Mouse (Mus musculus): ENCODE results near the gene Myoc.

The Myoc gene

DNA sequence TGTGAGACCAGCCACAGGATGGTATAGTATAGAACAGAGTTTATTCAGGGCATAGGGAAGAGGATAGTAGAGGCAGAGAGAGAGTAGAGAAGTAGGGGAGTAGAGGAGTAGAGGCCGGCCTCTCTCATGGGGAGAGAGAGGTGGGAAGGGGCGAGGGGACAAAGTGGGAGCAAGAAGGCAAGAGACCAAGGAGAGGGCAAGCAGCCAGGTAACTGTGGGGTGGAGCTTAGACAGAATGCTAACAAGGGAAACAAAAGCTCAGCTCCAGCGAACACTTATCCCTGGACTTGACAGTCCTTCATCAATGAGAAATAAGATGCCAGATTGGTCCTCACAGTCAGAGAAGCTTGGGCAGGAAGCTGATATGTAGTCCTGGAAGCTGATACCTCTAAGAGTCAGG, 3.6 kb downstream of the Myoc start:
- in situ Hi-C loops (cut with MboI; ENCODE audit: low pct_unique_long_range_greater_than_20kb in 1 of 2, low sequenced_read_pairs in 2 of 2, unreplicated experiment in 1 of 2) = no loop called here

DNA sequence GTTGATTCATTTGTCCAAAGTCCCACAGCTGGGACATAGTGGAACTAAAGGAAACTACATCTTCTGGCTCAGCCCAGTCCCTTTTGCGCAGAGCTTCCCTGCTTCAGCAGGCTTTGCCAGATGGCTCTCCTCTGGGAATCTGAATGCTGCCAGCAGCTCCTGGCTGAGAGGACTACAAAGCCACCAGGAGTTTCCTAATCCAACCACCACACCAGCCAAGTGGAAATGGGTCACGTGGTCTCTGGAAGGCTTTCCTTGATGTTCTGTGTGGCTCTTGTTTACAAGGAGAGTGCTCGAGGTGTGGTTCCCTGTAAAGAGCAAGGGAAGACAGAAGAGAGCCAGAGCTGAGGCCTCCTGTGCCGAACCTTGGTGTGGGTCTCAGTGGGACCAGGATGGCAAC, 4.8 kb downstream of the Myoc start:
- in situ Hi-C loops (cut with MboI; ENCODE audit: low pct_unique_long_range_greater_than_20kb in 1 of 2, low sequenced_read_pairs in 2 of 2, unreplicated experiment in 1 of 2) = no loop called here

- in situ Hi-C loops (cut with MboI; ENCODE audit: low pct_unique_long_range_greater_than_20kb in 1 of 2, low sequenced_read_pairs in 2 of 2, unreplicated experiment in 1 of 2) = no loop called here
These were observed 7.2 kb downstream of the Myoc start for GRCm38 (mm10) chr1:162646083-162646686.

DNA sequence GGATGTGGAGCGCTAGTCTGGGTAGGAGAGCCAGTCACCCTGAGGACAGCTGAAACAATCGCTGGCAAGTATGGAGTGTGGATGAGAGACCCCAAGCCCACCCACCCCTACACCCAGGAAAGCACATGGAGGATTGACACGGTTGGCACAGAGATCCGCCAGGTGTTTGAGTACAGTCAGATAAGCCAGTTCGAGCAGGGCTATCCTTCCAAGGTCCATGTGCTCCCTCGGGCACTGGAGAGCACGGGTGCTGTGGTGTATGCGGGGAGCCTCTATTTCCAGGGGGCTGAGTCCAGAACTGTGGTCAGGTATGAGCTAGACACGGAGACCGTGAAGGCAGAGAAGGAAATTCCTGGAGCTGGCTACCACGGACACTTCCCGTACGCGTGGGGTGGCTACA, 9.5 kb downstream of the Myoc start:
- in situ Hi-C loops (cut with MboI; ENCODE audit: low pct_unique_long_range_greater_than_20kb in 1 of 2, low sequenced_read_pairs in 2 of 2, unreplicated experiment in 1 of 2) = no loop called here

- in situ Hi-C loops (cut with MboI; ENCODE audit: low pct_unique_long_range_greater_than_20kb in 1 of 2, low sequenced_read_pairs in 2 of 2, unreplicated experiment in 1 of 2) = loop anchor here in 1 of 2 experiments (25.0 kb wide), 1 partner anchor 296 kb away; no protein-coding TSS in a partner anchor
These were observed 19.2 kb downstream of the Myoc start, which contains the start of gene Myocos for GRCm38 (mm10) chr1:162658119-162658518. Myocos (minus strand) TSS chr1:162658219.

DNA sequence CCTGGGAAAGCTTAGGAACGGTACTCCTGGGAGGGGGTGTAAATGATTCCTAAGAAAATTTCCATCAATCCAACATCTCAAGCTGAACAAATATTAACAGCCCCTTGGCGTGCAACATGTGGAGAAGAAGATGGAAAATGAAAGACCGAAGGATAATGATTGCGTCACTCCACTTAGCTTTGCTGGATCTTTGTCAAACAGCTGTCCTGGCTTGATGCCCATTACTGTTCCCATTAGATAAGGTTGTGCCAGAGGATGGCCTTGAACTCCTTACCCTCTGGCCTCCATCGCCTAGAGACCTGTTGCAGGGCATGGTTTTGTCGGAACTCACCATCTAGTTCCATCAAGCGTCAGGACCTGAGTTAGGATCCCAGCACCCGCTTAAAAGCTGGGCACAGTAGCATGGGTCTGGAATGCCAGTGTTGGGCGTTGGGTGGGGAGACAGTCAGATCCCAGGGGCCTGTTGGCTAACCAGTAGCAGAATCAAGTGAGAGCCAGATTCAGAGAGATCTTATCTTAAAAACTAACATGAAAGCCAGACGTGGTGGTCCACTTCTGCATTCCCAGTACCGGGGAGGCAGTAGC, 21.4 kb downstream of the Myoc start:
- in situ Hi-C loops (cut with MboI; ENCODE audit: low pct_unique_long_range_greater_than_20kb in 1 of 2, low sequenced_read_pairs in 2 of 2, unreplicated experiment in 1 of 2) = loop anchor here in 1 of 2 experiments (25.0 kb wide), 1 partner anchor 298 kb away; no protein-coding TSS in a partner anchor

DNA sequence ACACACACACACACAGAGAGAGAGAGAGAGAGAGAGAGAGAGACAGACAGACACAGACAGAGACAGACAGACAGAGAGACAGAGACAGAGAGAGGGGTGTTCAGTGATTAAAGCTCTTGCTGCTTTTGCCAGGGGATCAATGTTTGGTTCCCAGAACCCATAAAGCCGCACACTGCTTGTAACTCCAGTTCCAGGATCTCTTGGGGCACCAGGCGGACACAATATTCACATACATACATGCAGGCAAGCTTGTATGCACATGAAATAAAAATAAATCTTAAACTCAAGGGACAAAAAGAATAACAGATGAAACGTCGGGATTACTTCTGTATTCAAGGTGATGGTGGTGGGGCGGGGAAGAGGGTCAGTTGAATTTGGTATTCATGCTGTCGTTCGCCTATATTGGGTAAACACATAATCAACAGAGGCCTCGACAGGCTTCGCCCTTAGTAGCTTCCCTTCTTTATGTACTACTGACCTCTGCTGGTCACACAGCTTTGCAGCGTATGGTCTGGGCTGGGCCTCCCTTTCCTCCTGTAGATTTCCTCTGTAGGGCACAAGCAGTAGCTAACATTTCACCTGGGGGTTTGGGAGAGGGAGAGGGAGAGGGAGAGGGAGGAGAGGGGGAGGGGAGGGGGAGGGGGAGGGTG, 26.0 kb downstream of the Myoc start:
- in situ Hi-C loops (cut with MboI; ENCODE audit: low pct_unique_long_range_greater_than_20kb in 1 of 2, low sequenced_read_pairs in 2 of 2, unreplicated experiment in 1 of 2) = loop anchor here in 1 of 2 experiments (25.0 kb wide), 1 partner anchor 303 kb away; no protein-coding TSS in a partner anchor

DNA sequence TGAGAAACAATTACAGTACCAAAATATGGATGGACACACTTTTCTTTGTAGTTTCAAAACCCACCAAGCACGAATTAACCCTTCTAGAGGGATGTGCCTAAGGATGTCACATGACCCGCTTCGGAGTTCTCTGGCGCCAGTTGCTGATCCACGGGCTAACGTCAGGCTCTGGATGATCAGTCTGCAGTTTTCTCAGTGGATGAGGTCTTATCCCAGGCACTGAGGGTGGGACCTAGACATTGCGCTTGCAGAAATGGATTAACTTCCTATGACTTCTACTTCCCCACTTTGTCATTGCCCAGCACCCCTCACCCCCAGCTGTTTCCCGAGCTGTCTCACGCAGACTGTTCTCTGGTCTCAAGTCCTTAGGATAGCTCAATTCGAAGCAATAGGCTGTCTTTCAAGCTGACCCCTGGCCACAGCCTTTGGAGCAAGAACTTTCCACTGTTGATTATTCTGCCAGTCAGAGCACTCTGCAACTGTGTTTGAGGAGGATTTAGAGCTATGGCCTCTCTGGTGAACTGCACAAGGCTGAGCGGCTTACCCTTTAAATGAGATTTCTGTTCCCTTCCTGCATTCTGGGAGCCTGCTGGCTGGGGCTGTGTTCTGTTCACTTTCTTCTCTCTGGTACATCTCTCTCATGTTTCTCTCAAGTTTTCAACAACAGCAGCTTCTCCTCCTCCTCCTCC, 26.7 kb downstream of the Myoc start:
- in situ Hi-C loops (cut with MboI; ENCODE audit: low pct_unique_long_range_greater_than_20kb in 1 of 2, low sequenced_read_pairs in 2 of 2, unreplicated experiment in 1 of 2) = loop anchor here in 1 of 2 experiments (25.0 kb wide), 1 partner anchor 303 kb away; no protein-coding TSS in a partner anchor

- in situ Hi-C loops (cut with MboI; ENCODE audit: low pct_unique_long_range_greater_than_20kb in 1 of 2, low sequenced_read_pairs in 2 of 2, unreplicated experiment in 1 of 2) = no loop called here
These were observed 54.8 kb downstream of the Myoc start for GRCm38 (mm10) chr1:162693721-162694120.

DNA sequence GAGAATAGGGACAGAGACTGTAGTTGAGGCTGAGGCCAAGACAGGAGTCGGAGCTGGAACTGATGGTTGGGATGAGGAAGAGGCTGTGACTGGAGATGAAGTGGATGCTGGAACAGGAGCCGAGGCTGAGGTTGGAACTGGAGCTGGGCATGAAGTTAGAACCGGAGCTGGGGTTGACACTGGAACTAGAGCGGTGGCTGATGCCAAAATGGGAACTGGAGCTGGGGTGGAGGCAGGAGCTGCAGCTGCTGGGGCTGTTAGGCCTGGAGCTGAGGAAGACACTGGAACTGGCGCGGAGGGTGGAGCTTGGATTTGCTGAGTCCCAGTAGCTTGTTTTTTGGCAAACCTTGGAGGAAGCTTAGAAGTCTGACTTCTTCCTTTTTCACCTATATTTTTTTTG, 58.9 kb downstream of the Myoc start:
- in situ Hi-C loops (cut with MboI; ENCODE audit: low pct_unique_long_range_greater_than_20kb in 1 of 2, low sequenced_read_pairs in 2 of 2, unreplicated experiment in 1 of 2) = no loop called here

Data from mouse embryonic stem cell (cell line).